Mouse (Mus musculus) olfactory bulb, adult 2 months (tissue): ENCODE data around the gene Pgm2l1.

Source experiments
- CTCF ChIP-seq: fragments of 200-500 bp; IDR thresholded peaks from 2 replicates; pipeline ENCODE4 v1.5.1; 2012; ENCODE audit warnings: low read depth, mild to moderate bottlenecking, low read length, moderate library complexity; ENCODE audit not compliant: insufficient read depth
- POLR2A ChIP-seq: fragments of 200-500 bp; IDR thresholded peaks from 2 replicates; pipeline ENCODE4 v1.6.1; 2012; ENCODE audit warnings: mild to moderate bottlenecking, low read depth, low read length, moderate library complexity; ENCODE audit not compliant: insufficient read depth

DNA sequence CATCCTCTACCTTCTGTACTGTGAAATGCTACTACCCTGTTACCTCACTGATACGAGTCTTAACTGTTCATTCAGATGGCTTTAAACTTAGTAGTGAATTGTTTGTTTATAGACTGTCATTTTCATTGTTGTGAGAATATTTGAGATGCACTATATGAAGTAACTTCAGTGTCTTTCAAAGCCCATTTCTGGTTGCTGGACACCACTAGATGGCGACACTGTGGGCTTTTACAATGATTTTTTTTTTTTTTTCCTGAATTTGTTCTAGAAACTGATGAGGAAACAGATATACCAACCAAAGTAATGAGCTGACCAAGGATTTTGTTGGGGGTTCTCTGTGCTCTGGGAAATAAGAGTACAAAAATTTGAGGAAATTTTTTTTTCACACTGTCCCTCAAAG lies 49.2 kb downstream of the Pgm2l1 start:
- TF ChIP-seq CTCF (no peak), POLR2A (no peak)
